Mouse (Mus musculus): ENCODE results near the gene Gm10392. TPM values are rescaled to one million over a fixed set of nuclear protein-coding genes. Genes with fewer than 3 reads are reported as not detected.

Gm10392 gene
- polyA plus RNA-seq, 1 experiment from 2014 or later = 0.13 TPM

DNA sequence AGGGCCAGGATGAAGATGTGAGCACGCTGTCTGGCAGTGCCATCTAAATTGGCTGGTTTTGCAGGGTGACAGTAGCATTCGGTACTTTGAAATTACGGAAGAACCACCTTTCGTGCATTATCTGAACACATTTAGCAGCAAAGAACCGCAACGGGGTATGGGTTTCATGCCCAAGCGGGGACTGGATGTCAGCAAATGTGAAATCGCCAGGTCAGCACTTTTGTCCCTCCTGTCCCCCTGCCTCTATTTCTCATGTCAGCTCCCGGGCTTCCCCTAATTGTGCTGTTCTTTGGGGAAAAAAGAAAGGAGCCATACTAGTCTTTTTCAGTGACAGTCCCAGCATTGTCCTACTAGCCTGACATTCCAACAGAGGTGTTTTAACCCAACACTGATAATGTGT is 50.6 kb downstream of the Gm10392 start:
- ATAC-seq (replicated peaks; ENCODE audit: insufficient number of reproducible peaks, insufficient read depth, low FRiP score, low read depth) = no peak
- Histone ChIP-seq H3K27ac (no peak overlapping the region), H3K27me3 (peaks cover 10% of the 10 kb centered on the region), H3K4me3 (no peak overlapping the region), H3K9me3 (replicated peaks) (no peaks in the 10 kb centered on the region), H3K36me3 (peaks cover 19% of the 10 kb centered on the region; the same call in 1 of the 2 replicates), H3K4me2 (no peak overlapping the region), H3K4me1 (replicated peaks) (peaks cover 42% of the 10 kb centered on the region), H3K9ac (no peak overlapping the region)
- WGBS = 84% methylated on average over 9 of the region's 9 CpGs

DNA sequence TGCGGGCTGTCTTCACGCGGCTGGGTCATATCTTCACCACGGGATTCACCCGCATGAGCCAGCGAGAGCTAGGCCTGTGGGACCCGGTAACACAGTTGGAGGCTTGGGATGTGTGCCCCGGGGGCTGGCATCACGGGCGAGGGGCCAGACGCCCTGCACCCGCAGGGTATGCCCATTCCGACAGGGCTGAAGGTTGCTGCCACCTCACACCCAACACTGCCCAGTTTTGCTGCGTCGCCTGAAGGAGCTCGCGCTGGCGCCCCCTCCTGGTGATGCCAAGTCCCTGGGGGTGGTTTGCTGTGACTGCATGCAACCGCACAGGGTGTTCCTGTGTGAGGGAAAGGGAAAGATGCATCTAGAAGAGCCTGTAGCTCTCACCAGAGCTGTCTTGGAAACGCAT is 51.2 kb downstream of the Gm10392 start:
- peaks cover 10% of the 10 kb centered on the region for H3K27me3 ChIP-seq
- no peak for ATAC-seq (replicated peaks; ENCODE audit: insufficient number of reproducible peaks, insufficient read depth, low FRiP score, low read depth)
- H3K9ac ChIP-seq = no peak overlapping the region

GRCm38 (mm10) chr11:77467157-77467556 is 51.8 kb downstream of the Gm10392 start:
- Histone ChIP-seq H3K36me3 (peaks cover 19% of the 10 kb centered on the region; the same call in 1 of the 2 replicates), H3K27ac (no peak overlapping the region), H3K4me1 (replicated peaks) (peaks cover 45% of the 10 kb centered on the region), H3K4me2 (peak overlapping the region; percentile 42), H3K9ac (no peak overlapping the region), H3K9me3 (replicated peaks) (no peaks in the 10 kb centered on the region), H3K27me3 (peaks cover 10% of the 10 kb centered on the region), H3K4me3 (no peak overlapping the region)
- WGBS = 10% methylated on average over 25 of the region's 25 CpGs
- ATAC-seq (replicated peaks; ENCODE audit: insufficient number of reproducible peaks, insufficient read depth, low FRiP score, low read depth) = no peak; the same call in 1 of the 2 replicates

More for the DNA sequence above, 51.2 kb downstream of the Gm10392 start:
- H3K9me3 ChIP-seq (replicated peaks) = no peaks in the 10 kb centered on the region
- peak overlapping the region; percentile 42 for H3K4me2 ChIP-seq
- peaks cover 19% of the 10 kb centered on the region; the same call in 1 of the 2 replicates for H3K36me3 ChIP-seq
- no peak overlapping the region for H3K27ac ChIP-seq
- peak overlapping the region; percentile 10; the same call in 1 of the 2 replicates for H3K4me3 ChIP-seq
- H3K4me1 ChIP-seq (replicated peaks) = peaks cover 45% of the 10 kb centered on the region
- 20% methylated on average over 20 of the region's 20 CpGs for WGBS

Other genes with a start within 250 kb of the Gm10392 start
- gene Coro6, start 56.8 kb downstream of the Gm10392 start, polyA plus RNA-seq (2015; fragmentation: Nextera tagmentation; extraction: Ambion mirVana) = 42.4 and 43.7 TPM in 2 replicates
- 3.2 and 4.9 TPM in 2 replicates for gene Ankrd13b, start 29.5 kb downstream of the Gm10392 start, polyA plus RNA-seq (2015; fragmentation: Nextera tagmentation; extraction: Ambion mirVana)
- 6.8 and 10.0 TPM in 2 replicates for gene Git1, start 25.6 kb downstream of the Gm10392 start, polyA plus RNA-seq (2015; fragmentation: Nextera tagmentation; extraction: Ambion mirVana)
- 2.2 and 4.5 TPM in 2 replicates for gene Abhd15, start 4.1 kb downstream of the Gm10392 start, polyA plus RNA-seq (2015; fragmentation: Nextera tagmentation; extraction: Ambion mirVana)
- 26.3 and 32.2 TPM in 2 replicates for gene Trp53i13, start 3.2 kb downstream of the Gm10392 start, polyA plus RNA-seq (2015; fragmentation: Nextera tagmentation; extraction: Ambion mirVana)
- gene Taok1, start 88.6 kb upstream of the Gm10392 start, polyA plus RNA-seq (2015; fragmentation: Nextera tagmentation; extraction: Ambion mirVana) = 11.4 and 13.6 TPM in 2 replicates
- 3.7 TPM in 2 replicates for gene Nufip2, start 167.0 kb upstream of the Gm10392 start, polyA plus RNA-seq (2015; fragmentation: Nextera tagmentation; extraction: Ambion mirVana)
- gene Cryba1, start 206.1 kb upstream of the Gm10392 start, polyA plus RNA-seq (2015; fragmentation: Nextera tagmentation; extraction: Ambion mirVana) = not detected in 2 replicates
- 107 and 109 TPM in 2 replicates for gene Myo18a, start 244.0 kb upstream of the Gm10392 start, polyA plus RNA-seq (2015; fragmentation: Nextera tagmentation; extraction: Ambion mirVana)

All from heart, embryonic 15.5 days (tissue).